Mouse (Mus musculus): ENCODE data around the gene Erich4. TPM values are rescaled to one million over a fixed set of nuclear protein-coding genes. Genes with fewer than 3 reads are reported as not detected.

Gene Erich4
- polyA plus RNA-seq, 1 experiment from 2014 or later = 0.32 TPM

DNA sequence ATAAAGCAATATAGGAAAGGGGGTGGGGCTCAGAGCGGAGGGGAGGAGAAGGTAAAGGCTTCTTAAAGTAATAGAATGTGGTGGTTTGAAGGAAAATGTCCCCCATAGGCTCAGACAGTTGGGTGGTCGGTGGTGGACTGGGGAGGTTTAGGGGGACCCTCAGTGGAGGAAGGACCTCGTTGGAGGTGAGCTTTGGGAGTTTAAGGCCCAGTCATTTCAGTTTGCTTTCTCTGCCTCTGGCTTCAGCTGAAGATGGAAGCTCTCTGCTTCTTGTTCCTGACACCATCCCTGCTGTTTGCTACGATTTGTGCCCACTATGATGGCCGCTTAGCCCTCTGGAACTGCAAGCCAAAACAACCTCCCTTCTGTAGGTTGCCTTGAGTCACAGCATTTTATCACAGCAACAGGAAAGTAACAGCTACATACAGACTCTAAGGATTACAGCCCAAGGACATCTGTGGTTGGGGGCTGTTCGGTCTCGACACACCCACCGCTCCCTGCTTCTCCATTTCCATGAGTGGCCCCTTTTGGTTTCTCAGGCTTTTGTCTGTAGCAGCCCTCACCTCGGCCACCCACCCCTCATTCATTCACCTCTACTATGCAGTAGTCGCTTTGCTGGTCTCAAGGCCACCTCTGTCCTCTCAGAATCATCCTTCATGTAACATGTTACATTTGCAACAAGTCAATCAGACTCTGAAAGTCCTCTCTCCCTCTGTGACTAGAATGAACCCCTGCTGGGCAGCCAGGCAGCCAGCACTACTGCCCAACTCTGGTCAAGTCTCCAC lies 1.9 kb upstream of the Erich4 start:
- Histone ChIP-seq H3K4me1 (ENCODE audit: control insufficient read depth, insufficient read depth, low read length) (peaks cover 7% of the 10 kb centered on the region; the same call in 1 of the 2 replicates), H3K4me3 (ENCODE audit: low read length) (no peak overlapping the region), H3K9ac (ENCODE audit: low read depth, low read length) (no peak overlapping the region), H3K36me3 (ENCODE audit: control insufficient read depth, insufficient read depth, low read length) (peaks cover 15% of the 10 kb centered on the region), H3K27me3 (ENCODE audit: control insufficient read depth, insufficient read depth, low read length) (no peaks in the 10 kb centered on the region), H3K4me2 (replicated peaks; ENCODE audit: low read depth, low read length) (no peak overlapping the region), H3K9me3 (ENCODE audit: control insufficient read depth, low read length) (no peaks in the 10 kb centered on the region), H3K27ac (ENCODE audit: low read depth, low read length) (no peak overlapping the region)
- no peak for ATAC-seq (ENCODE audit: low FRiP score, low TSS enrichment)
- WGBS = 81% methylated on average over 10 of the region's 10 CpGs

DNA sequence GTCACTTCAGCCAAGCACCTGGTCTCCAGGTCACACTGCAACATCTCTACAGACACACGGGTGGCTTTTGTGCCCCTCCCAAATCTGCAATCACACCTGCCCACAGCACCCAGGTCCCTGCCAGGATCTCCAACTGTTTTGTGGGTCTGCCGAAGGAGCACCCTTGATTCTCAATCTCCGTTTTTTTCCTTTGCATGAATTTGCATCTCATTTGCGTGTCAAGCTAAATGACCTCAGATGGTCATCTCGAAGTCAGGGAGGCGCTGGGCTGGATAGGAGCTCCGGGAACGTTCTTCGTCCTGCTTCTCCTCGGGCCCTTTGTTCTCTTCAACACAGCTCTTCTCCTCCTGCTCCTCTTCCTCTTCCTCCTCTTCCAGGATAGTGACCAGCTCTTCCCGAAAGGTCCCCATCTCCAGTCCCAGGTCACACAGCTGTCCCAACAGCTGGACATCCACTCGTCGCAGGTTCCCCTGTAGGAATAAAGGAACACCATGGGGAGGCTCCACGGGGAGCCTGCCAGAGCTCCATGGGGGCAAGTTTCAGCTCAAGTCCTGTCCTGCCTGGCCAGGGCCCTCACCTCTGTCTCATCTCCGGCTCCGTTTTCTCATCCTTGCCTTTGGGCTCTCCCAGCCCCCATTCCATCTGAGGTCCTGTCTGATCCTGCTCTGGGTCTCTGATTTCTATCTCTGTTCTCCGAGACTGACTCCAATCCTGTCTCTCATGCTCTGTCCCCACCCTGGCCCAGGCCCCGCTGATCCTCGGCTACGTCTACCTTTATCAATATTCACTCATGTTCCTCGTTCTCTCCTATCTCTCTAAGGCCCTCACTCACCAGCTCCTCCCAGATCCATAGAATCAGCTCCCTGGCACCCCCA lies 624 bp downstream of the Erich4 start:
- no peak for ATAC-seq (ENCODE audit: low FRiP score, low TSS enrichment)
- H3K27ac ChIP-seq (ENCODE audit: low read depth, low read length) = no peak overlapping the region
- H3K4me1 ChIP-seq (ENCODE audit: control insufficient read depth, insufficient read depth, low read length) = peaks cover 5% of the 10 kb centered on the region; the same call in 1 of the 2 replicates
- WGBS = 73% methylated on average over 21 of the region's 21 CpGs
- H3K36me3 ChIP-seq (ENCODE audit: control insufficient read depth, insufficient read depth, low read length) = no peaks in the 10 kb centered on the region
- no peak overlapping the region for H3K9ac ChIP-seq (ENCODE audit: low read depth, low read length)
- no peak overlapping the region for H3K4me2 ChIP-seq (replicated peaks; ENCODE audit: low read depth, low read length)
- no peaks in the 10 kb centered on the region for H3K27me3 ChIP-seq (ENCODE audit: control insufficient read depth, insufficient read depth, low read length)
- H3K4me3 ChIP-seq (ENCODE audit: low read length) = no peak overlapping the region
- H3K9me3 ChIP-seq (ENCODE audit: control insufficient read depth, low read length) = no peaks in the 10 kb centered on the region

DNA sequence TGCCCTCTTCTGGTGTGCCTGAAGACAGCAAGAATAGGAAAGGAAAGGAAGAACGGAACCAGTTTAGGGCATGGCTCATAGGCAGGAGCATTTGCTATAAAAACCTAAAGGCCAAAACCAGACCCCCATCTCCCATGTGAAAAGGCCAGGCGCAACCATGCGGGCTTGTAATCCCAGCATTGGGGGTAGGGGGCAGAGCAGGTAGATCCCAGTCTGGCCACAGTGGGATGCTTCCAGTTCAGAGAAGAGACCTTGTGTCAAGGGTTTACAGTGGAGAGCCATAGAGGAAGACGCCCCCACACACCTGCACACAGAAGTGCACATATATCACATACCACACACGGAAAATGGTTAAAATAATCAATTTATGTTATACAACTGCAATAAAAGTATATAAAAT lies 1.6 kb downstream of the Erich4 start:
- no peak for ATAC-seq (ENCODE audit: low FRiP score, low TSS enrichment)
- Histone ChIP-seq H3K36me3 (ENCODE audit: control insufficient read depth, insufficient read depth, low read length) (no peaks in the 10 kb centered on the region), H3K9me3 (ENCODE audit: control insufficient read depth, low read length) (no peaks in the 10 kb centered on the region), H3K27ac (ENCODE audit: low read depth, low read length) (no peak overlapping the region), H3K27me3 (ENCODE audit: control insufficient read depth, insufficient read depth, low read length) (no peaks in the 10 kb centered on the region), H3K4me3 (ENCODE audit: low read length) (no peak overlapping the region), H3K4me2 (replicated peaks; ENCODE audit: low read depth, low read length) (no peak overlapping the region), H3K4me1 (ENCODE audit: control insufficient read depth, insufficient read depth, low read length) (no peaks in the 10 kb centered on the region), H3K9ac (ENCODE audit: low read depth, low read length) (no peak overlapping the region)
- 85% methylated on average over 5 of the region's 5 CpGs for WGBS

DNA sequence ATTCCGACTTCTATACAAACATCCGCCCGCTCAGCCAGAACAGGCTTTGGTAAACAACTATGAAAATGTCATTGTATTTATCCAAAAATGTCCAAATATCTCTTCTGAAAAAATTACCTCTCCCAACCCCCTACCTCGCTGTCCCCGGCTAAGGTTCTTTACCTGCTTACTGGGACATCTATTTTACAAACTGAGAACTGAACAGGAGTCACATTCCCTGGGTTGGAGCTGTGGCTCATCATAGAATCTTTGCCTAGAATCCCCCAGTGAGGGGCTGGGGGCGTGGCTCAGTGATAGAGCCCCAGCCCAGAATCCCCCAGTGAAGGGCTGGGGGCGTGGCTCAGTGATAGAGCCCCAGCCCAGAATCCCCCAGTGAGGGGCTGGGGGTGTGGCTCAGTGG lies 4.2 kb downstream of the Erich4 start:
- no peak overlapping the region for H3K9ac ChIP-seq (ENCODE audit: low read depth, low read length)
- no peak overlapping the region for H3K4me2 ChIP-seq (replicated peaks; ENCODE audit: low read depth, low read length)
- no peaks in the 10 kb centered on the region for H3K9me3 ChIP-seq (ENCODE audit: control insufficient read depth, low read length)
- WGBS = 65% methylated on average over 7 of the region's 7 CpGs
- no peak overlapping the region for H3K27ac ChIP-seq (ENCODE audit: low read depth, low read length)
- H3K4me1 ChIP-seq (ENCODE audit: control insufficient read depth, insufficient read depth, low read length) = no peaks in the 10 kb centered on the region
- ATAC-seq (ENCODE audit: low FRiP score, low TSS enrichment) = no peak
- no peaks in the 10 kb centered on the region for H3K36me3 ChIP-seq (ENCODE audit: control insufficient read depth, insufficient read depth, low read length)
- H3K27me3 ChIP-seq (ENCODE audit: control insufficient read depth, insufficient read depth, low read length) = no peaks in the 10 kb centered on the region
- H3K4me3 ChIP-seq (ENCODE audit: low read length) = no peak overlapping the region

DNA sequence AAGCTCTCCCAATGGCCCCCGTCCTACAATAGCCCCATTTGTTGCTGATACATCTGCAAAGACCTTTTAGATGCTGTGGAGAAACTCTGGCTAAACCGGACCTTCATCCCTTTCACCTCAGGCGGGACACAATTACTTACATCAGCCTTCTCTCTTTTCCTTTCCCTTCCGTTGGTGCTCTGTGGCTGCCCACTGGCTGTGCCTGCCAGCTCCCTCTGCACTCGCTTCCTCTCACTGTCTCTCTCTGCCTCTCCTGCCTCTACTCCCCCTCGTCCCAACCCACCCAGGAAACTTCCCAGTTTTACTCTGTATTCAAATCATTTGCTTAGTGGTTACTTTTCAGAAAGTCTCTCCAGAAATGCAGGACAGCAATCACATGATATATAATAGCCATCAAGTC lies 5.6 kb downstream of the Erich4 start:
- Histone ChIP-seq H3K4me1 (ENCODE audit: control insufficient read depth, insufficient read depth, low read length) (no peaks in the 10 kb centered on the region), H3K4me2 (replicated peaks; ENCODE audit: low read depth, low read length) (no peak overlapping the region), H3K9me3 (ENCODE audit: control insufficient read depth, low read length) (no peaks in the 10 kb centered on the region), H3K4me3 (ENCODE audit: low read length) (no peak overlapping the region), H3K27me3 (ENCODE audit: control insufficient read depth, insufficient read depth, low read length) (no peaks in the 10 kb centered on the region), H3K27ac (ENCODE audit: low read depth, low read length) (no peak overlapping the region), H3K36me3 (ENCODE audit: control insufficient read depth, insufficient read depth, low read length) (no peaks in the 10 kb centered on the region), H3K9ac (ENCODE audit: low read depth, low read length) (no peak overlapping the region)
- WGBS = 36% methylated on average over 6 of the region's 6 CpGs
- no peak for ATAC-seq (ENCODE audit: low FRiP score, low TSS enrichment)

DNA sequence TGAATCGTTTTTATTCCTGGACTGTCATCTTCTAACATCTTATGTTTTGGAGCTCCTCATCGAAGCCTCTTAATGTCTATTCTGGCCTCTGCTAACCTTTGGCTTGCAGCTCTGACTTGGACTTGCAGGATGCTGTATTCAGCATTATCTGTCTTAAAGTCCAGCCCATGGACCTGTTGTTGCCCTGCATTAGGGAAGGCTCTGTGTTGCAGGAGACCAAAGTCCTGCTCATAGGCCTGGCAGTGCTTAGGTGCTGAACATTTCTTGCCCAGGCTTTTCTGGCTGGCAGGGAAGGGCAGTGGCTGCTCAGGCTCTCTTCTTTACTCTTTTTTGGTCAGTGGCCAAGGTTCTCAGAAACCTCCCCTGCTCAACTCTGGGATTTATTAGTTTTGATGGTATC lies 8.5 kb downstream of the Erich4 start:
- ATAC-seq (ENCODE audit: low FRiP score, low TSS enrichment) = no peak

DNA sequence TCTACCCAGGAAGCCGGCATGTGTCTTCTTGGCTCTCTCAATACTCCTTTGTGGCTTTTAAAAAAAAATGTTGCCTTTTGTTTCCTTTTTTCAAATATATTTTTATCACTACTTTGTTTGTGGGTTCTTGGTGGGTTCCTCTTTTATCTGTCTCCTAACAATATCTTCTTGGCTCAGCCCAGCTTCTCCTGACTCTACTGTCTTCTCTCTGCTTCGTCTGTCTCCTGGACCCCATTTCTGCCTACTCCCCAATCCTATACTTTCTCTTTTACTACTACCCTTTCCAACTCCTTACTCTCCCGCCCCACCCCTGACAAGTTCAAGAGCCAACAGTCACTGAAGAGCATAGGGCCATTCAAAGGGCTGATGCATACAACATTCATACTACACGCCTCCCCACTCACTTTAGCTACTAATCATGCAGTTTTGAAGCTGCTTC lies 9.0 kb downstream of the Erich4 start:
- no peaks in the 10 kb centered on the region for H3K36me3 ChIP-seq (ENCODE audit: control insufficient read depth, insufficient read depth, low read length)
- ATAC-seq (ENCODE audit: low FRiP score, low TSS enrichment) = no peak
- no peaks in the 10 kb centered on the region for H3K9me3 ChIP-seq (ENCODE audit: control insufficient read depth, low read length)
- no peak overlapping the region for H3K4me3 ChIP-seq (ENCODE audit: low read length)
- 79% methylated on average over 4 of the region's 4 CpGs for whole genome bisulfite sequencing
- H3K4me1 ChIP-seq (ENCODE audit: control insufficient read depth, insufficient read depth, low read length) = no peaks in the 10 kb centered on the region
- H3K4me2 ChIP-seq (replicated peaks; ENCODE audit: low read depth, low read length) = no peak overlapping the region
- H3K9ac ChIP-seq (ENCODE audit: low read depth, low read length) = no peak overlapping the region
- H3K27me3 ChIP-seq (ENCODE audit: control insufficient read depth, insufficient read depth, low read length) = no peaks in the 10 kb centered on the region
- H3K27ac ChIP-seq (ENCODE audit: low read depth, low read length) = no peak overlapping the region

More for the DNA sequence above, 8.5 kb downstream of the Erich4 start:
- no peak overlapping the region for H3K27ac ChIP-seq (ENCODE audit: low read depth, low read length)
- 76% methylated on average over 2 of the region's 2 CpGs for WGBS
- no peaks in the 10 kb centered on the region for H3K27me3 ChIP-seq (ENCODE audit: control insufficient read depth, insufficient read depth, low read length)
- H3K4me2 ChIP-seq (replicated peaks; ENCODE audit: low read depth, low read length) = no peak overlapping the region
- no peaks in the 10 kb centered on the region for H3K9me3 ChIP-seq (ENCODE audit: control insufficient read depth, low read length)
- H3K9ac ChIP-seq (ENCODE audit: low read depth, low read length) = no peak overlapping the region
- H3K36me3 ChIP-seq (ENCODE audit: control insufficient read depth, insufficient read depth, low read length) = no peaks in the 10 kb centered on the region
- H3K4me1 ChIP-seq (ENCODE audit: control insufficient read depth, insufficient read depth, low read length) = no peaks in the 10 kb centered on the region
- H3K4me3 ChIP-seq (ENCODE audit: low read length) = no peak overlapping the region

DNA sequence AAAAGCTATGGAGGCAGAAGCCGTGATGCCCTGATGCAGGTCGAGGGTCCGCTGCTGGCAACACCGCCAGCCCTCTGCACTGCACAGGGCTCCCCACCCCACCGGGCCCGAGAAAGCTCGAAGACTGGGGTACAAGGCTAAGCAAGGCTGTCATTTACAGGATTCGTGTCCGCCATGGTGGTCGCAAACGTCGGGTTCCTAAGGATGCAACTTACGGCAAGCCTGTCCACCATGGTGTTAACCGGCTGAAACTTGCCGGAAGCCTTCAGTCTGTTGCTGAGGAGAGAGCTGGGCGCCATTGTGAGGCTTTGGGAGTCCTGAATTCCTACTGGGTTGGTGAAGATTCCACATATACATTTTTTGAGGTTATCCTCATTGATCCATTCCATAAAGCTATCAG lies 14.3 kb downstream of the Erich4 start:
- WGBS = 91% methylated on average over 16 of the region's 16 CpGs
- no peak overlapping the region for H3K27ac ChIP-seq (ENCODE audit: low read depth, low read length)
- ATAC-seq (ENCODE audit: low FRiP score, low TSS enrichment) = no peak
- H3K4me1 ChIP-seq (ENCODE audit: control insufficient read depth, insufficient read depth, low read length) = no peaks in the 10 kb centered on the region
- no peak overlapping the region for H3K4me2 ChIP-seq (replicated peaks; ENCODE audit: low read depth, low read length)
- no peaks in the 10 kb centered on the region for H3K36me3 ChIP-seq (ENCODE audit: control insufficient read depth, insufficient read depth, low read length)
- no peaks in the 10 kb centered on the region for H3K9me3 ChIP-seq (ENCODE audit: control insufficient read depth, low read length)
- H3K4me3 ChIP-seq (ENCODE audit: low read length) = no peak overlapping the region
- H3K9ac ChIP-seq (ENCODE audit: low read depth, low read length) = no peak overlapping the region
- H3K27me3 ChIP-seq (ENCODE audit: control insufficient read depth, insufficient read depth, low read length) = no peaks in the 10 kb centered on the region

DNA sequence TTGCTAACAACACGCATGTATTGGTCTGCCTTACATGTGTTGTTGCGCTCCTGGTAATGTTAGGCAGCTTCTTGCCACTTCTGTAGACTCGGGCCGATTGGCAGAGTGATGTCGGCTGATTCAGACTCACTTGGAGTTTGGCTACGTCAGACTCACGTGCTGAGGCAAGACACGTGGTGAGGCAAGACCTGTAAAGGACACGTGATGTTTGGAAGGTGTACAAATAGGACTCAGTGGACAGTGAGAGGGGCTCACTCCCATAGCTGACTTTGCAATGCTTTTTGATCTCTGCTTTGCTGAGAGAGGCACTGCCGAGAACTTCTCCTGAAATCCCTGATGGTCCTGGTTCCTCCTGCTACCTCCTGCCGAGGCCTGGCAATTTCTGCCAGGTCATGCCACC lies 15.0 kb downstream of the Erich4 start:
- Histone ChIP-seq H3K4me2 (replicated peaks; ENCODE audit: low read depth, low read length) (no peak overlapping the region), H3K27me3 (ENCODE audit: control insufficient read depth, insufficient read depth, low read length) (no peaks in the 10 kb centered on the region), H3K9ac (ENCODE audit: low read depth, low read length) (no peak overlapping the region), H3K9me3 (ENCODE audit: control insufficient read depth, low read length) (no peaks in the 10 kb centered on the region), H3K36me3 (ENCODE audit: control insufficient read depth, insufficient read depth, low read length) (no peaks in the 10 kb centered on the region), H3K4me1 (ENCODE audit: control insufficient read depth, insufficient read depth, low read length) (no peaks in the 10 kb centered on the region), H3K4me3 (ENCODE audit: low read length) (no peak overlapping the region), H3K27ac (ENCODE audit: low read depth, low read length) (no peak overlapping the region)
- WGBS = 84% methylated on average over 11 of the region's 11 CpGs
- no peak for ATAC-seq (ENCODE audit: low FRiP score, low TSS enrichment)
